Mouse (Mus musculus): ENCODE measurements around the gene Cysrt1.

DNA sequence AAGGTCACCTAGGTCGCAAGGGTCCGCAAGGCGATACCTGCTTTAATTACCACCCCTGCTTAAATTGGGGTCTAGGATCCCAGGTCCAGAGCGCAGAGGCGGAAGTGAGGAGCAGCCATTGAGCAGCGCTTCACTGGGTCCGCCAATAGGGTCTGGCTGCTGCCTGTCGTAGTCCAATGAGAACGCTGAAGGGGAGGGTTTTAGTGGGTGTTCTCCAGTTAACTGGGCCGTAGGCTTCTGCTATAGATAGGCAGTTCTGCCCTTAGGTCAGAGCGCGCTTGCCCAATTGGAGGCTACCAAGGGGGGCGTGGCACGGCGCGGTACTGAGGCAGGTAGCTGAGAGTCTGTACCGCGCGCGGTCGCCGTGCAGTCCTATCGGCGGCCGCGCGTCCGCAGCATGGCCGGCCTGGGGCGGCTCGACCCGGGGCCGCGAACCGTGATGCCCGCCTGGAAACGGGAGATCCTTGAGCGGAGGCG lies 20.1 kb upstream of the Cysrt1 start, which contains the start of gene Tprn:
- TF ChIP-seq EP300 (IDR thresholded peaks at IDR 0.05; ENCODE audit: low read depth) = no peak
- TF ChIP-seq CTCF (IDR thresholded peaks at IDR 0.05; ENCODE audit: low read depth) = no peak
